Mouse (Mus musculus): ENCODE data around the gene Gm17606.

GRCm38 (mm10) chr14:54607226-54607625, 33.5 kb upstream of the Gm17606 start:
- no peak for TF ChIP-seq POLR2A (IDR thresholded peaks at IDR 0.05; ENCODE audit: low read depth, low read length)
- TF ChIP-seq CTCF (conservative IDR thresholded peaks at IDR 0.05 in 1 of 2, IDR thresholded peaks at IDR 0.05 in 1 of 2; ENCODE audit: low read depth in 2 of 2, low read length in 2 of 2): no peak
- no peak for TF ChIP-seq CHD2 (IDR thresholded peaks at IDR 0.05; ENCODE audit: low read length)

Data from CH12.LX (cell line).